Mouse (Mus musculus) lung, postnatal 0 days (tissue): ENCODE data around the gene Grk5. TPM values are rescaled to one million over a fixed set of nuclear protein-coding genes. Genes with fewer than 3 reads are reported as not detected.

Source experiments
- ATAC-seq: fragments of 200-750 bp; cut with Nextera tagmentation; 2 replicates; pipeline ENCODE4 v1.8.0; 2017; ENCODE audit warnings: moderate library complexity
- DNase-seq: peaks from one replicate; pipeline ENCODE4 v3.0.0-alpha.2; 2016; ENCODE audit warnings: low spot score
- H3K27ac ChIP-seq: fragments of 300-500 bp; sonication (generic); 2 replicates; pipeline ENCODE4 v1.5.1; 2014; ENCODE audit warnings: antibody characterized with exemption, mild to moderate bottlenecking, low read length, mixed read lengths
- H3K27me3 ChIP-seq: fragments of 300-500 bp; sonication (generic); replicated peaks from 2 replicates; pipeline ENCODE4 v1.6.1; 2014; ENCODE audit warnings: low read length, mixed read lengths; ENCODE audit not compliant: insufficient read depth
- H3K36me3 ChIP-seq: fragments of 300-500 bp; sonication (generic); 2 replicates; pipeline ENCODE4 v1.6.1; 2014; ENCODE audit warnings: low read length, mixed read lengths; ENCODE audit not compliant: insufficient read depth
- H3K4me1 ChIP-seq: fragments of 300-500 bp; sonication (generic); 2 replicates; pipeline ENCODE4 v1.6.1; 2014; ENCODE audit warnings: antibody characterized with exemption, low read depth, low read length, mixed read lengths; ENCODE audit not compliant: insufficient read depth
- H3K4me2 ChIP-seq: fragments of 300-500 bp; sonication (generic); replicated peaks from 2 replicates; pipeline ENCODE4 v1.6.1; 2014; ENCODE audit warnings: low read depth, mild to moderate bottlenecking, low read length, moderate library complexity, mixed read lengths
- H3K4me3 ChIP-seq: fragments of 300-500 bp; sonication (generic); 2 replicates; pipeline ENCODE4 v1.5.1; 2014; ENCODE audit warnings: low read depth, low read length
- H3K9ac ChIP-seq: fragments of 300-500 bp; sonication (generic); replicated peaks from 2 replicates; pipeline ENCODE4 v1.6.1; 2014; ENCODE audit warnings: low read depth, mild to moderate bottlenecking
- H3K9me3 ChIP-seq: fragments of 300-500 bp; sonication (generic); 2 replicates; pipeline ENCODE4 v1.6.1; 2016; ENCODE audit warnings: low read length, mixed read lengths
- CTCF ChIP-seq: IDR thresholded peaks from 2 replicates; pipeline ENCODE4 v1.5.1; 2016; ENCODE audit warnings: antibody characterized with exemption, mild to moderate bottlenecking
- EP300 ChIP-seq: IDR thresholded peaks from 2 replicates; pipeline ENCODE4 v1.6.1; 2016; ENCODE audit warnings: antibody characterized with exemption, mild to moderate bottlenecking, control low read depth
- WGBS: fragments of 180-500 bp; shearing (Covaris S2); extraction: QIAGEN DNeasy Blood & Tissue Kit; methylation state at CpG from one replicate; pipeline ENCODE4 v1.1.7; 2014; 5-methylcytosine and 5-hydroxymethylcytosine counted together
- polyA plus RNA-seq: library from polyadenylated mRNA; unstranded; fragments of >200 nt; fragmentation: Nextera tagmentation; extraction: Ambion mirVana; gene quantifications from 2 replicates; pipeline ENCODE4 v1.2.1, GENCODE M21; 2015

The Grk5 gene
- polyA plus RNA-seq, 1 experiment from 2014 or later = 7.2 TPM

DNA sequence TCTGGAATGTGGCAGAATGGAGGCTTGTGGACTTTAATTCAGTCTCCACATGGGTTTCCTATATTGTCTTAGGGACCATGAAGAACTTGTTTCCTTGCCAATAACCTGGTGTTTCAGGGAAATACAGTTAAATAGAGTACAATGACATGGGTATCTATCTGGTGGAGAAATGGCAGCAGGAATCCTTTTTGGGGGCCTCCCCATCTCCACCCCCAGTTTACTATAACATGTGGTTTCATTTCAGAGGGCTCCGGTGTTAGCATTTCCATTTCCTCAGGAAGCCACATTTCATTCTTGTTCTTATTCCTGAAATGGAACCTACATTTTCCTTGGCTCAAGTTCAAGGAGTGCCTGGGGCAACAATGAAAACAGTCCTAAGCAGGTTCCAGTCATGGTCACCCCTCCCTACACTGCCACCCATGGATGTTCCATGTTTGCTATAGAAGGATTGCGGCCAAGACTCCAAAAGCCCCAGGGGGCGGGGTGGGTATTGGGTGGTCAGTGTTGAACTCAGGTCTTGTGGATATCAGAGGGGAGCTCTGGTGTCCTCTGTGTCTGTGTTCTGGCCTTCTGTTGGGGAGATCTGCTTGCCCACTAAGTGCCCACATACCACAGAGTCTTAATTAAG is 132.5 kb downstream of the Grk5 start:
- peak; percentile 47; the same call in 1 of the 2 replicates for ATAC-seq
- no peak for TF ChIP-seq CTCF
- 65% methylated on average over 3 of the region's 3 CpGs for WGBS
- no peaks in the 10 kb centered on the region for H3K36me3 ChIP-seq
- peak; percentile 28 for DNase-seq
- no peak overlapping the region for H3K4me3 ChIP-seq
- H3K27ac ChIP-seq = peak overlapping the region; percentile 43
- no peak overlapping the region for H3K4me2 ChIP-seq
- H3K4me1 ChIP-seq = no peaks in the 10 kb centered on the region
- no peaks in the 10 kb centered on the region for H3K27me3 ChIP-seq
- no peak overlapping the region for H3K9ac ChIP-seq
- no peaks in the 10 kb centered on the region for H3K9me3 ChIP-seq

DNA sequence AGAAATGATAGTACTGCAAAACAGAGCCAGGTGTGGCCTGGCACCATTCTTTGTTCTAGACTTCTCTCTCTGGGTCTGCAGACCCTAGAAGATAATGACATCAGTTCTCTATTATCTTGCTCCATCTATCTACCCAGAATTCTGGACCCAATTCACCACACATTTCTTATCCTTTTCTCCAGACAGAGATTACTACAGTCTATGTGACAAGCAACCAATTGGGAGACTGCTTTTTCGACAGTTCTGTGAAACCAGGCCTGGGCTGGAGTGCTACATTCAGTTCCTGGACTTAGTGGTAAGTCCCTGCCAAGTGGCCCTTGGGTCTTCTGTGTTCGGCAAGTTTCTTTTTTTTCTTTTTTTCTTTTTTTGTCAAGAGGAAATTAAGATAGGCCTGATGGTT is 142.0 kb downstream of the Grk5 start:
- ATAC-seq = no peak
- 52% methylated on average over 2 of the region's 2 CpGs for WGBS

DNA sequence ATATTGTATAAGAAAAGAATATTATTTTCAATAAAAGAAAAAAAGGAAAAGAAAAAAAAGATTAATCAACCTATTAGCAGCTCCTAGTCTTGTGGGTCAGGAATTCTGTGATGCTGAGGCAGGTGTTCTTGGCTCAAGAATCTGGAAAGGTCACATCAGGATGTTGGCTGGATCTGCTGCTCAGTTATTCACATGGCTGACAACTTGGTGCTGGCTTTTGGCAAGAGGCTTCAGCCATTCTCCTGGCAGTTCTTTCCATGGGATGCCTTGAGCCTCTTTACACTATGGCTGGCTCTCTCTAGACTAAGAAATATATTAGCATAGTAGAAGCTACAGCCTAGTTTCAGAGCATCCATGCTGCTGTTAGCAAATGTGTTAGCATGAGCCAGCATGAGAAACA is 149.6 kb downstream of the Grk5 start:
- Histone ChIP-seq H3K4me1 (no peaks in the 10 kb centered on the region), H3K27me3 (no peaks in the 10 kb centered on the region), H3K9ac (no peak overlapping the region), H3K36me3 (no peaks in the 10 kb centered on the region; the same call in 1 of the 2 replicates), H3K27ac (no peak overlapping the region), H3K9me3 (no peaks in the 10 kb centered on the region), H3K4me3 (no peak overlapping the region), H3K4me2 (no peak overlapping the region)
- ATAC-seq (no peak), DNase-seq (no peak)
- TF ChIP-seq CTCF = no peak
- no peak for TF ChIP-seq EP300

More for the DNA sequence above, 142.0 kb downstream of the Grk5 start:
- no peaks in the 10 kb centered on the region for H3K9me3 ChIP-seq
- H3K9ac ChIP-seq = no peak overlapping the region
- no peak overlapping the region for H3K4me3 ChIP-seq
- TF ChIP-seq CTCF (no peak), EP300 (no peak)
- no peak overlapping the region for H3K4me2 ChIP-seq
- peaks cover 5% of the 10 kb centered on the region; the same call in 1 of the 2 replicates for H3K4me1 ChIP-seq
- no peaks in the 10 kb centered on the region for H3K27me3 ChIP-seq
- H3K27ac ChIP-seq = no peak overlapping the region
- no peak for DNase-seq
- H3K36me3 ChIP-seq = no peaks in the 10 kb centered on the region

DNA sequence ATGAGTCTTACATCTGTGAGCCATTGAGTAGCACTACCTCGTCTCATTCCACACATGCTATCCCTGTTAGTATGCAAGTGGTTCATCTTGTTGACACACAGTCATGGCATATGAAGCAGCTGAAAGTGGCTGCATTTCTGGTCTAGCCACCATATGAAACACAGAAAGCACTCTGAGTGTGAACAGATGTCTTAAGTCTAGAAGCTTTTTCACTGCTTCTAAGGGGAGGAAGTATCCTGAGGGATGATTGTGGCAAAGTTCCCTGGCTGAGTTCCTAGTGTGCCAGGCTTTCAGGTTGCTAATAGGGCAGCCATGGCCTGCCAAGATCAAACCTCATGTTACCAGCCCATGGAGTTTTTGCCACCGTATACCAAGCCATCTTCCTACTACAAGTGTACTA is 159.1 kb downstream of the Grk5 start:
- no peak overlapping the region for H3K27ac ChIP-seq
- H3K4me1 ChIP-seq = peaks cover 3% of the 10 kb centered on the region; the same call in 1 of the 2 replicates
- 77% methylated on average over 2 of the region's 2 CpGs for WGBS
- no peaks in the 10 kb centered on the region for H3K27me3 ChIP-seq
- H3K36me3 ChIP-seq = no peaks in the 10 kb centered on the region
- H3K9ac ChIP-seq = no peak overlapping the region
- TF ChIP-seq CTCF (no peak), EP300 (0 out of 2 replicates have a peak, but pooled peaks have one; percentile 36)
- no peak overlapping the region for H3K4me3 ChIP-seq
- DNase-seq (no peak), ATAC-seq (peak; percentile 21; the same call in 1 of the 2 replicates)
- H3K4me2 ChIP-seq = no peak overlapping the region
- H3K9me3 ChIP-seq = no peaks in the 10 kb centered on the region

GRCm38 (mm10) chr19:61049413-61049812 is 159.9 kb downstream of the Grk5 start:
- TF ChIP-seq EP300 (peak; percentile 28; the same call in 1 of the 2 replicates), CTCF (no peak)
- H3K4me1 ChIP-seq = peaks cover 3% of the 10 kb centered on the region; the same call in 1 of the 2 replicates
- 59% methylated on average over 1 of the region's 1 CpGs for WGBS
- H3K27me3 ChIP-seq = no peaks in the 10 kb centered on the region
- no peak overlapping the region for H3K9ac ChIP-seq
- no peaks in the 10 kb centered on the region for H3K36me3 ChIP-seq
- H3K9me3 ChIP-seq = no peaks in the 10 kb centered on the region
- DNase-seq = peak; percentile 64
- no peak overlapping the region for H3K4me3 ChIP-seq
- ATAC-seq = peak; percentile 64
- no peak overlapping the region for H3K4me2 ChIP-seq
- no peak overlapping the region for H3K27ac ChIP-seq

- H3K4me1 ChIP-seq = peaks cover 3% of the 10 kb centered on the region; the same call in 1 of the 2 replicates
- WGBS = 83% methylated on average over 1 of the region's 1 CpGs
- H3K4me2 ChIP-seq = no peak overlapping the region
- H3K4me3 ChIP-seq = no peak overlapping the region
- no peaks in the 10 kb centered on the region for H3K9me3 ChIP-seq
- TF ChIP-seq EP300 (no peak), CTCF (no peak)
- H3K36me3 ChIP-seq = no peaks in the 10 kb centered on the region
- DNase-seq (no peak), ATAC-seq (no peak)
- no peaks in the 10 kb centered on the region for H3K27me3 ChIP-seq
- no peak overlapping the region for H3K27ac ChIP-seq
- no peak overlapping the region for H3K9ac ChIP-seq
These were observed 161.6 kb downstream of the Grk5 start for GRCm38 (mm10) chr19:61051151-61051550.
